Mouse (Mus musculus): ENCODE measurements around the gene Fbxw17.
"Not testable (repeated sequence)": the region's sequence is repeated elsewhere in the genome, so short reads cannot be mapped to it uniquely, and the experiment has no call there.

Gene Fbxw17

GRCm38 (mm10) chr13:50417389-50418183 is at the start of gene Fbxw17:
TSS of gene Fbxw17 (plus strand) at chr13:50417864.
- in situ Hi-C loops (cut with MboI): no loop called here

GRCm38 (mm10) chr13:50372934-50373705 is 44.5 kb upstream of the Fbxw17 start:
- in situ Hi-C loops (cut with MboI): not testable (repeated sequence)

GRCm38 (mm10) chr13:50389146-50389545 is 28.5 kb upstream of the Fbxw17 start:
- in situ Hi-C loops (cut with MboI): not testable (repeated sequence)

- in situ Hi-C loops (cut with MboI): no loop called here
Observed at GRCm38 (mm10) chr13:50418421-50418820, 757 bp downstream of the Fbxw17 start.

GRCm38 (mm10) chr13:50423625-50424209 is 6.1 kb downstream of the Fbxw17 start:
- in situ Hi-C loops (cut with MboI): no loop called here

GRCm38 (mm10) chr13:50424517-50424916 is 6.9 kb downstream of the Fbxw17 start:
- in situ Hi-C loops (cut with MboI): no loop called here

- in situ Hi-C loops (cut with MboI): no loop called here
Observed at GRCm38 (mm10) chr13:50426686-50427085, 9.0 kb downstream of the Fbxw17 start.

- in situ Hi-C loops (cut with MboI): no loop called here
Observed at GRCm38 (mm10) chr13:50443812-50444211, 26.1 kb downstream of the Fbxw17 start, which contains the start of gene Gm47429. TSS of gene Gm47429 (minus strand) at chr13:50443912.

- in situ Hi-C loops (cut with MboI): no loop called here
Observed at GRCm38 (mm10) chr13:50445261-50445660, 27.6 kb downstream of the Fbxw17 start.

GRCm38 (mm10) chr13:50452266-50452665 is 34.6 kb downstream of the Fbxw17 start:
- in situ Hi-C loops (cut with MboI): not testable (repeated sequence)

GRCm38 (mm10) chr13:50453426-50453825 is 35.8 kb downstream of the Fbxw17 start:
- in situ Hi-C loops (cut with MboI): no loop called here

- in situ Hi-C loops (cut with MboI): not testable (repeated sequence)
Observed at GRCm38 (mm10) chr13:50460433-50460832, 42.8 kb downstream of the Fbxw17 start.

GRCm38 (mm10) chr13:50464621-50465562 is 47.2 kb downstream of the Fbxw17 start:
- in situ Hi-C loops (cut with MboI): no loop called here

GRCm38 (mm10) chr13:50467007-50467406 is 49.3 kb downstream of the Fbxw17 start, which contains the start of gene Nutm2:
TSS of gene Nutm2 (plus strand) at chr13:50467307.
- in situ Hi-C loops (cut with MboI): no loop called here
